9 mouse cellular contexts compared by ENCODE assay signal in the genomic region with DNA sequence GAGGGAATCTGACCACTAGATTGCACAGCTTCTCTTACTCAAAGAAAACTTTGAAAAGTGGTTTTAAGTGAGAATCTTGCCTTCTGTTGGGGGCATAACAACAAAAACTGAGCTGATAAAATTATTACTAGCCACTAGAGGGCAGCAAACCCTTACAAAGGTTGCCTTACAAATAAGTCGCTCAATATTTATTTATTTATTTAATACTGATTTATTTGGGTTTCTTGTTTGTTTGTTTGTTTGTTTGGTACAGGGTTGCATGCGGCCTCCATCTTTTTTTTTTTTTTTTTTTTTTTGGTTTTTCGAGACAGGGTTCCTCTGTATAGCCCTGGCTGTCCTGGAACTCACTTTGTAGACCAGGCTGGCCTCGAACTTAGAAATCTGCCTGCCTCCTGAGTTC. TPM values are rescaled to one million over a fixed set of nuclear protein-coding genes. Genes with fewer than 3 reads are reported as not detected.
DNase-seq lines count a peak whose midpoint lies in the region; ATAC-seq and TF ChIP-seq lines count a peak whose summit lies in the region.
"Had no signal": no experiment of that assay in that cellular context is flagged by ENCODE, and none has a peak within 500 bp of the region (broad histone marks: within the 10 kb centered on the region; RNA-seq: fewer than 3 reads in every experiment).

No protein-coding gene starts in this region.

- H3K9ac ChIP-seq in kidney, embryonic 16.5 days (replicated peaks; ENCODE audit: low read length), result no peak overlapping the region
- H3K9ac ChIP-seq: neural tube, embryonic 12.5 days had no signal

- no peaks in the 10 kb centered on the region for H3K27me3 ChIP-seq in kidney, embryonic 16.5 days (ENCODE audit: insufficient read depth, low read length)
- H3K27me3 ChIP-seq: neural tube, embryonic 12.5 days had no signal

- H3K4me1 ChIP-seq in cortical plate, adult 2 months (ENCODE audit: control insufficient read depth, insufficient read depth, low read length), result no peaks in the 10 kb centered on the region
- H3K4me1 ChIP-seq in kidney, embryonic 16.5 days (ENCODE audit: insufficient read depth, low read length), result no peaks in the 10 kb centered on the region
- H3K4me1 ChIP-seq: neural tube, embryonic 12.5 days had no signal

- H3K36me3 ChIP-seq in kidney, embryonic 16.5 days (ENCODE audit: insufficient read depth, low read length), result no peaks in the 10 kb centered on the region
- H3K36me3 ChIP-seq: neural tube, embryonic 12.5 days had no signal

- 0 out of 2 replicates have a peak, but pooled peaks have one; percentile 11 for TF ChIP-seq CTCF in cortical plate, adult 2 months (IDR thresholded peaks at IDR 0.05; ENCODE audit: extremely low read depth, insufficient read depth, low read length)

- H3K27ac ChIP-seq in cortical plate, adult 2 months (ENCODE audit: insufficient read depth, low read length), result no peak overlapping the region
- H3K27ac ChIP-seq in kidney, embryonic 16.5 days (ENCODE audit: low read length), result no peak overlapping the region
- H3K27ac ChIP-seq: neural tube, embryonic 12.5 days had no signal

- H3K4me3 ChIP-seq in cortical plate, adult 2 months (ENCODE audit: insufficient read depth, low read length), result no peak overlapping the region
- H3K4me3 ChIP-seq in kidney, embryonic 16.5 days (ENCODE audit: low read length), result no peak overlapping the region
- H3K4me3 ChIP-seq: neural tube, embryonic 12.5 days had no signal

- ATAC-seq in kidney, embryonic 16.5 days (ENCODE audit: low FRiP score, low TSS enrichment), result no peak

- DNase-seq in heart, adult 9 months (ENCODE audit: low spot score in 2 of 2), result peak; percentile 10 to 33
- no peak for DNase-seq in heart, adult 11 months
- DNase-seq in urinary bladder, postnatal 25 days (ENCODE audit: low spot score), result peak; percentile 12
- DNase-seq in urinary bladder, adult 2 months (ENCODE audit: low spot score), result no peak
- DNase-seq in lung, postnatal 36 days, result peak; percentile 64
- no peak for DNase-seq in spleen, postnatal 14 days (ENCODE audit: low spot score in 2 of 2)

- H3K4me2 ChIP-seq in kidney, embryonic 16.5 days (replicated peaks; ENCODE audit: low read depth, low read length), result no peak overlapping the region
- H3K4me2 ChIP-seq: neural tube, embryonic 12.5 days had no signal

- 32% methylated on average over 3 of the region's 4 CpGs for WGBS in kidney, embryonic 16.5 days

- TF ChIP-seq POLR2A in cortical plate, adult 2 months (IDR thresholded peaks at IDR 0.05; ENCODE audit: extremely low read depth, insufficient read depth, low read length), result no peak

- H3K9me3 ChIP-seq in kidney, embryonic 16.5 days (ENCODE audit: low read length), result no peaks in the 10 kb centered on the region
- H3K9me3 ChIP-seq: neural tube, embryonic 12.5 days had no signal

RNA-seq across cellular contexts. Expression of gene Mtf2, which starts 31.3 kb away (rescaled TPM):
- polyA plus RNA-seq in urinary bladder, adult 2 months (2012; rRNA removed), result 14.8 and 16.8 TPM in 2 replicates
- 53.8 and 54.4 TPM in 2 replicates for polyA plus RNA-seq in cortical plate, adult 2 months (2012; rRNA removed)
- polyA plus RNA-seq in kidney, embryonic 16.5 days (2015; fragmentation: Nextera tagmentation; extraction: Ambion mirVana), result 91.5 and 97.4 TPM in 2 replicates

RNA-seq across cellular contexts. Expression of gene Fam69a, which starts 47.3 kb away (rescaled TPM):
- polyA plus RNA-seq in urinary bladder, adult 2 months (2012; rRNA removed), result 16.6 and 17.4 TPM in 2 replicates
- 17.3 and 19.7 TPM in 2 replicates for polyA plus RNA-seq in cortical plate, adult 2 months (2012; rRNA removed)
- polyA plus RNA-seq in kidney, embryonic 16.5 days (2015; fragmentation: Nextera tagmentation; extraction: Ambion mirVana), result 19.6 and 20.8 TPM in 2 replicates

Comparison
In these comparisons a context has a peak if more than half of its experiments do, and no peak if none do; other contexts are left out.
1. DNase-seq: peak in heart, adult 9 months (2 of 2), urinary bladder, postnatal 25 days (single experiment) and lung, postnatal 36 days (single experiment); none in heart, adult 11 months (single experiment), urinary bladder, adult 2 months (single experiment) and spleen, postnatal 14 days (0 of 2).